Mouse (Mus musculus) forebrain, embryonic 15.5 days (tissue): ENCODE measurements around the gene Grm2. TPM values are rescaled to one million over a fixed set of nuclear protein-coding genes. Genes with fewer than 3 reads are reported as not detected.

Experiments
- ATAC-seq: fragments of 200-750 bp; cut with Nextera tagmentation; replicated peaks from 2 replicates; pipeline ENCODE4 v1.8.0; 2017; ENCODE audit warnings: mild to moderate bottlenecking, moderate TSS enrichment, moderate library complexity
- H3K27ac ChIP-seq: fragments of 300-500 bp; sonication (generic); replicated peaks from 2 replicates; pipeline ENCODE4 v1.5.1; 2015; ENCODE audit warnings: mild to moderate bottlenecking, inconsistent platforms
- H3K27me3 ChIP-seq: fragments of 300-500 bp; sonication (generic); 2 replicates; pipeline ENCODE4 v1.6.1; 2015; ENCODE audit warnings: inconsistent platforms
- H3K36me3 ChIP-seq: fragments of 300-500 bp; sonication (generic); 2 replicates; pipeline ENCODE4 v1.6.1; 2015; ENCODE audit warnings: mild to moderate bottlenecking, inconsistent platforms
- H3K4me1 ChIP-seq: fragments of 300-500 bp; sonication (generic); 2 replicates; pipeline ENCODE4 v1.6.1; 2015; ENCODE audit warnings: inconsistent platforms
- H3K4me2 ChIP-seq: fragments of 300-500 bp; sonication (generic); replicated peaks from 2 replicates; pipeline ENCODE4 v1.6.1; 2015; ENCODE audit warnings: mild to moderate bottlenecking, inconsistent platforms
- H3K4me3 ChIP-seq: fragments of 300-500 bp; sonication (generic); 2 replicates; pipeline ENCODE4 v1.5.1; 2015; ENCODE audit warnings: mild to moderate bottlenecking, inconsistent platforms
- H3K9ac ChIP-seq: fragments of 300-500 bp; sonication (generic); replicated peaks from 2 replicates; pipeline ENCODE4 v1.6.1; 2015; ENCODE audit warnings: mild to moderate bottlenecking, inconsistent platforms
- H3K9me3 ChIP-seq: fragments of 300-500 bp; sonication (generic); 2 replicates; pipeline ENCODE4 v1.6.1; 2016; ENCODE audit warnings: inconsistent platforms
- WGBS: fragments of 180-500 bp; shearing (Covaris S2); methylation state at CpG from one replicate; pipeline ENCODE4 v1.1.7; 2015; ENCODE audit warnings: mixed read lengths; 5-methylcytosine and 5-hydroxymethylcytosine counted together
- polyA plus RNA-seq: library from polyadenylated mRNA; unstranded; fragments of >200 nt; fragmentation: Nextera tagmentation; extraction: Ambion mirVana; gene quantifications from 2 replicates; pipeline ENCODE4 v1.2.1, GENCODE M21; 2015

The Grm2 gene
- 9.2 and 9.7 TPM in 2 replicates for polyA plus RNA-seq

DNA sequence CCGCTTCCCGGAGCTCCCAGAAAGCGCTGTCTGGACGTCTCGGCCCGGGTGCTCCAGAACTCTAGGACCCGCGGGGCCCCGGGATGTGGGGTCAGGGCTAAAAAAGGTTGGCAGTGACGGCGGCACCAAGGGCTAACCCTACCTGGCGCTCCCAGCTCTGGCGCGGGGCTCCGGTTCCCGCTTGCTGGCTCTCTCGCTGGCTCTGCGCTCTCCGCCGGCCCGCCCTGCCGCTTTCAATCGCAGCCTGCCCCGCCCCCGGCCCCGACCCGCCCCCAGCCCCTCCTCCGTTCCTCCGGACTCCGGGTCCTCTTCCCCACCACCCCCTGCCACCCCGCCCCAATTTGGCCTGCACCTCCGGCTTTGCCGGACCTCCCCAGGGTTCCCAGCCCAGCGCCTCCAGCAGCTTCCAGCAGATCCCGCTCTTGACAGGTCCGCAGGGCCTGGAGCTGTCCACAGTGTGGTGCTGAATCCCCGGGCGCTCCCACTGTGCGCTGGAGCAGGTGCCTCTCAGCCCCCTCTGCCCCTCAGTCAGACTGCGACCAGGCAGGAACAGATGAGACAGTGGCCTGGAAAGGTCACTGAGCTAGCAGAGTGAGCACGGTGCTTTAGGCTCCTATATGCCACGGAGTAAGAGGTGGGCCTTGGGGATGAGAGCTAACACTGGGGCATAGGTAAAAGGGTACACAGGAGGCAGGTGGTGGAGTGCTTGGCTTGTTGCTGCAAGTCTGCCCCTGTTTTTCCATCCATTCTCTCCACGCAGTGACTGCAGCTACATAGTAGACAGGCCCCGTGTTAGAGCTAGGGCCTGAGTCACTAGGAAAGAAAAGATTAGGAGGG, at the start of gene Grm2:
Grm2 (minus strand) TSS at position 199 of the 837 bp plus-strand sequence.
- Histone ChIP-seq H3K9ac (peak within 1 kb of the TSS; percentile 57), H3K36me3 (peaks cover 7% of the 10 kb centered on the region; the same call in 1 of the 2 replicates), H3K27me3 (peaks cover 10% of the 10 kb centered on the region), H3K27ac (no peak within 1 kb of the TSS), H3K4me2 (peak within 1 kb of the TSS; percentile 88), H3K9me3 (no peaks in the 10 kb centered on the region), H3K4me3 (peak within 1 kb of the TSS; percentile 53), H3K4me1 (peaks cover 23% of the 10 kb centered on the region)
- ATAC-seq, result peak; percentile 70
- under 1% methylated on average over 44 of the region's 44 CpGs for WGBS

DNA sequence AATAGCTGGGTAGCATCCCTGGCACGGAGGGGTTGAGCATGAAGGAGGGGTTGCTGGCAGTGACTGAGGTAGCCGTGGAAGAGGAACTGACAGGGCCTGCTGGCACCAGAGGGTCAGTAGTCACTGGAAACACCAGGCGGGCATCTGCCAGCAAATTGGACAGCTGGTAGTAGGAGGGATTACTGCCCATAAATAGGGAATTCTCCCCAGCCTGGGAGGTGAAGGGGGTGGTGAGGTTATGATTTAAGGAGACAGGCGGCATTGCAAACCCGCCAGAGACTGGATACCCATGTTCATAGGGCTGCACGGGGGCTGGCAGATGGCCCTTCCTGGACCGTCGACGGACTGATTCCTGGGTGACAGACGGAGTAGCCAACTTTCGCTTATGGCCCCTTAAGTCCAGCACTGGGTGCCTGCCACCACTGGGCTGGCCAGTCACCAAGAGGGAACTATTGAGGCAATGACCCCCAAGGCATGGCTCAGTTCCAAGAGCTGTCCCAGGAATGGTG, 37.1 kb upstream of the Grm2 start:
- Histone ChIP-seq H3K4me1 (no peaks in the 10 kb centered on the region), H3K9me3 (no peaks in the 10 kb centered on the region), H3K4me3 (no peak overlapping the region), H3K27me3 (no peaks in the 10 kb centered on the region), H3K4me2 (no peak overlapping the region), H3K9ac (no peak overlapping the region), H3K36me3 (peaks cover 37% of the 10 kb centered on the region), H3K27ac (no peak overlapping the region)
- WGBS, result 93% methylated on average over 11 of the region's 11 CpGs
- no peak for ATAC-seq

DNA sequence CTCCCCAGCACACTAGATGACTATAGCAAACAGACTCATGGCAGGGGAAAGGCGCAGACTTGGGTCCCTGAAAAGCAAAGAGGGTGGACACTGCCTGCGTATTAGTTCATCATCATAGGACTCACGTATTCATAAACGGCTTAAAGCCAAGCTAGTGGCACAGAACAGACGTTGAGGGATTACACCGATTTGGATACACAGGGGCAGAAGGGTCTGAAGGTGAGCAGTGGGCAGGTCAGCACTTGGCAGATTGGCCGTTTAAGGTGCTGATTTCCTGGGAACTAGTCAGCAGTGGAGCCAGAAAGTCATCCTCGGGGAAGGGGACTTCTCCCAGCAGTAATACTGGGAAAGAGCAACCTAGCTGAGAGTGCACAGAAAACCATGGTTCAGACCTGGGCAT, 33.0 kb upstream of the Grm2 start:
- no peak for ATAC-seq
- H3K4me3 ChIP-seq, result no peak overlapping the region
- WGBS, result 86% methylated on average over 8 of the region's 8 CpGs
- H3K4me2 ChIP-seq, result no peak overlapping the region
- no peak overlapping the region for H3K9ac ChIP-seq
- no peak overlapping the region for H3K27ac ChIP-seq
- no peaks in the 10 kb centered on the region for H3K9me3 ChIP-seq
- H3K27me3 ChIP-seq, result no peaks in the 10 kb centered on the region
- peaks cover 18% of the 10 kb centered on the region for H3K4me1 ChIP-seq
- H3K36me3 ChIP-seq, result peaks cover 13% of the 10 kb centered on the region

DNA sequence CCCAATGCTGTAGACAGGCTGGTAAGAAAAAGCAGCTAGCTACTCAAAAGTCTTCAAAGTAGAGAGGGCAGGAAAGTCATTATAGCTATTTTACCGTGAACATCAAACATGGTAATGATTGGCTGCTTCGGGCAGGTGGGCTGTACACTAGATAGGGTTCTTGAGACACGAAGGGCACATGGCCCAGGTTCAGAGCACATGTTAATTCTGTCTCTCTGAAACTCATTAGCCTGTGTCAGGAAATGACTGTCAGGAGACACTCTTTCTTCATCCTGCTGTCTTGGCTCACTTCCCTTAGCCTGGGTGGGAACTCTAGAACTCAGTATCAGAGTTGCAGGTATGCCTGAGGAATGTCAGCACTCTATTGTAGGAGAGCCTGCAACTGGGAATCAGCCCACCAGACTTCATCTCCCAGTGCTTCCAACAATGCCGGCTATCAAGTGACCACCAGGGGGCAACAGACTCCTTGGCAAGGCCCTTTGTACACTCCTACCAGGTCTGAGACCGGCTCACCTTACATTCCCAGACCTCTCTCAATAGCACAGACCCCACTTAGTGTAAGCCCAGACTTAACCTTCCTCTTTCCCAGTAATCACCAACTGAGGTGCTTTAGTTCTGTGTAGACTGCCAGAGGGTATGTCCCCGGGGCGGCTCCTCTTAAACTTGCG, 31.2 kb upstream of the Grm2 start:
- Histone ChIP-seq H3K9me3 (no peaks in the 10 kb centered on the region), H3K4me2 (no peak overlapping the region), H3K4me3 (no peak overlapping the region), H3K9ac (no peak overlapping the region), H3K27ac (no peak overlapping the region), H3K36me3 (0 out of 2 replicates have a peak, but pooled peaks cover 2% of the 10 kb centered on the region), H3K27me3 (no peaks in the 10 kb centered on the region), H3K4me1 (peaks cover 18% of the 10 kb centered on the region)
- 36% methylated on average over 8 of the region's 8 CpGs for WGBS
- ATAC-seq, result peak; percentile 23; the same call in 1 of the 2 replicates

DNA sequence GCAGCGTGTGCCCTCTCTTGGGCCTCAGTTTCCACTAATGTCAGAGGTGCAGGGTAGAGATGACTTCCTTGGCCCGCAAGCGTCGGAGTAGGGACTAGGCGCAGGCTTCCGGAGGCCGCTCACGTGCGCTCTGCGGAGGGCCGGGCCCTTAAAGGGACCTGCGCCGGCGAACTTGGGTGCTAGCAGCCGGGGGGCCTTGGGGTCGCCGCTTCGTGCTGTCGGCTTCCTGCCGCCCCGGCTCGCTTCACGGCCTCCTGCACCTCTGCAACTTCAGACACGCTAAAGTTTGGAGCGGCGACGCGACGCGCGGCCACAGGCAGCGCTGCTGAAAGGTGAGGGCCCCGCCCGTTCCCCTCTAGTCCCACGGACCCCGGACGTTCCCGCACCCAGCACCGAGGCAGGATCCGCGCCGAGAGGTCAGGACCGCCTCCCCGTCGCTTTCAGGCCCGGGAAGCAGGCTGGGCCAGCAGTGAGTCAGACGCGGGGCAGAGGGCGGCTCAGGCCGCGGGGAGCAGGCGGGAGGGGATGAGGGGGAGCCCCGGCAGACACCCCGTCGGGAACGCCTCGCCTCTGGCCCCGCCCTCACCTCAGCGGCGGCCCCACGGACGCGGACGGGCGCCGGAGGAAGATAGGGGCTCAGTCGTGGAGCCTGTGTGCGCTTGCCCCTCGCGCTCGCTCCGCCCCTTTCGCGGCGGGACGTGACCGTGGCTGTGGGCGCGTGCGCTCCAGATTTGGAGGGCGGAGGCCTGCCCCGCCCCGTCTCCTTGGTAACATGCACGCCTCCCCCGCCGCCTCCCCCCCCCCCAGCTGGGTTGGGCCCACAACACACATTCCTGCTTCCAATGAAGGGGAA, 29.6 kb upstream of the Grm2 start, which contains the start of gene Tex264:
Tex264 (minus strand) TSS at position 679 of the 853 bp plus-strand sequence.
- ATAC-seq, result peak; percentile 90
- Histone ChIP-seq H3K9ac (peak within 1 kb of the TSS; percentile 81), H3K4me2 (peak within 1 kb of the TSS; percentile 96), H3K4me3 (peak within 1 kb of the TSS; percentile 86), H3K27ac (peak within 1 kb of the TSS; percentile 58; the same call in 1 of the 2 replicates), H3K36me3 (peaks cover 10% of the 10 kb centered on the region; the same call in 1 of the 2 replicates), H3K4me1 (peaks cover 18% of the 10 kb centered on the region), H3K9me3 (no peaks in the 10 kb centered on the region), H3K27me3 (no peaks in the 10 kb centered on the region)
- under 1% methylated on average over 72 of the region's 86 CpGs for WGBS

DNA sequence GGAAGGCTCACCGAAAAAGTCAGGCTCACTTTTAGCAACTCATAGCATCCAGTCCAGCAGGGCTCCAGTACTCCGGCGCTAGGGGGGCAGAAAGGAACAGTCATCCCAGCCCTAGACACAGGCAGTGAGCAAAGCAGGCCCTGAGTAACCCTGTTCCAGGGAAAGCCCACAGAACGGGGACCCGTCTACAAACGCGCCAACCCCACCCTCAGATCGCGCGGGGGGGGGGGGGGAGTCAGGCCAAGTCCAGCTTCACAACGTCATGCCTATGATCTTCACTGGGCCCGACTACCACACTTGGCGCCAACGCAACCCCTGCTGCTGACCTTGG, 29.0 kb upstream of the Grm2 start:
- ATAC-seq, result peak; percentile 26; the same call in 1 of the 2 replicates
- WGBS, result 7% methylated on average over 13 of the region's 14 CpGs
- Histone ChIP-seq H3K4me2 (peak overlapping the region; percentile 96), H3K9ac (peak overlapping the region; percentile 81), H3K27ac (no peak overlapping the region), H3K27me3 (no peaks in the 10 kb centered on the region), H3K4me1 (peaks cover 18% of the 10 kb centered on the region), H3K4me3 (peak overlapping the region; percentile 86), H3K9me3 (no peaks in the 10 kb centered on the region), H3K36me3 (peaks cover 16% of the 10 kb centered on the region; the same call in 1 of the 2 replicates)

DNA sequence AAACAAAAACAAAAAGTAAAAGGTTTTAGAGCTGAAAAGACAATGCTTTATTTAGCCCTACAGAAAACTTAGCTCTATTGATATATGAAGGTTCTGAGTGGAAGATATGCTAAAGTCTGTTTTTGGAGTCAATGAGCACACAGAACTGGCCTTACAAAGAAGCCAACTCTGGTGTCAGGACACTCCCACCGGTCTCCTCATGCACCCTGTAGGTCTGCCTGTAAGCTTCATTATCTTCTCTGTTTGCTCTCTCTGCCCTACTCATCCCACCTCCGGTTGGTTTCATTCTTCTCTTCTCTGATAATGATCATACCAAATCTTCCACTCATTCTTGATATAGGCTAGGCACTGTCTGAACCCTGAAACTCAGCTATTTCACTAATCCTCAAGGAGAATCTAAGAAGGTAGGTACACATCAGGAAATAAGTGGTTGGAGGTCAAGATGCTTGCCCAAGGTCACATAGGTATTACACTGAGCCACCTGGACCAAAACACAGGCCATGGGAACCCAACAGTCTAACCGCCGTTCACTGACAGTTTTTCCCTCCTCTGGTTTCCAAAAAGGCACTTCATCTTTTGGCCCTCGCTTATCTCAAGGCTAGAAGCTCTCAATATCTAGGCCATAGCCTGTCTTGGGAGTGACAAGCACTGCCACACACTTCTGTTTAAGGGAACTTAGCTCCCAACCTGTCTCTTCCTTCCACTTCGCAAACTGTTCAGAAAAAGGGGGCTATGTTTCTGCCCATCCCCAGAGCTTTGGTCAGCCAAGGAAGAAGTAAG, 28.4 kb upstream of the Grm2 start:
- H3K4me1 ChIP-seq, result peaks cover 18% of the 10 kb centered on the region
- peak overlapping the region; percentile 86 for H3K4me3 ChIP-seq
- WGBS, result 86% methylated on average over 6 of the region's 6 CpGs
- H3K9ac ChIP-seq, result peak overlapping the region; percentile 81; the same call in 1 of the 2 replicates
- no peak overlapping the region for H3K27ac ChIP-seq
- H3K9me3 ChIP-seq, result no peaks in the 10 kb centered on the region
- peaks cover 22% of the 10 kb centered on the region; the same call in 1 of the 2 replicates for H3K36me3 ChIP-seq
- H3K27me3 ChIP-seq, result no peaks in the 10 kb centered on the region
- no peak for ATAC-seq
- H3K4me2 ChIP-seq, result peak overlapping the region; percentile 96

DNA sequence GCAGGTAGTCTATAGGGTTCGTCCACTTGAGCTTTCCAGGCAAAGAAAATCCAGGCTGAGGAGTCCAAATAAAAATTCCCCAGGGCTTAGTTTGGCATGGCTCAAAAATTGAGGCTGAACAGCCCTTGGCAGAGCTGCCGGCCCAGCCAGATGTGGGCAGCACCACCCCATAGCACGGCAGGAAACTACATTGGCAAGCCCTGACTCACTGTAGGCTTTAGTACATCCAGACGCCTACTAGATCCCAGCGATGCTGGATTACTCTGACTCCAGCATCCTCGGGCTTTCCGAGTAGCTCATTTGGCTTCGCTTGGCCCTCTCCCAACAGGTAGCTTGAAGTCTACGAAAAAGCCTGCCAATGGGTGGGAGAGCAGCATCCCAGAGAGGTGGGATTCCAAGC, 25.1 kb upstream of the Grm2 start:
- no peak for ATAC-seq
- peaks cover 13% of the 10 kb centered on the region for H3K4me1 ChIP-seq
- no peak overlapping the region for H3K4me2 ChIP-seq
- WGBS, result 90% methylated on average over 9 of the region's 9 CpGs
- H3K36me3 ChIP-seq, result peaks cover 22% of the 10 kb centered on the region; the same call in 1 of the 2 replicates
- H3K27ac ChIP-seq, result no peak overlapping the region
- H3K9me3 ChIP-seq, result no peaks in the 10 kb centered on the region
- H3K4me3 ChIP-seq, result no peak overlapping the region
- H3K27me3 ChIP-seq, result no peaks in the 10 kb centered on the region
- H3K9ac ChIP-seq, result no peak overlapping the region

DNA sequence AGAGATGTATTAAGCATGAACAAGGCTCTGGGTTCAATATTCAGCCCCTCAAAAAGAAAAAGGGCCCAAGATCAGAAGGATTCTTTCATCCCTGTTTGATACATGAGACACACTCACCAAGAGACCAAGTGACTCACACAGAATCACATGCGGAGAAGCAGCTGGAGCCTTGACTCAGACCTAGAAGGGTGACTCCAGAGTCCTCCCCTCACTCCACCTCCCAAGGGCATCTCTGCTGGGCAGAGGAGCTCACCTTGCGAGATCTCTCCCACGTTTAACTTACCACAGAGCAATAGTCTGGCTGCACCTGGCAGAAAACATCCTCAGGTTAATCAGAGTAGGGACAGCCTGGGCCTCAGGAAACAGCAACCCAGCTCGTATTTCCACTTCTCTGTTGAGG, 22.4 kb upstream of the Grm2 start:
- H3K27me3 ChIP-seq, result no peaks in the 10 kb centered on the region
- no peak overlapping the region for H3K27ac ChIP-seq
- H3K36me3 ChIP-seq, result peaks cover 25% of the 10 kb centered on the region; the same call in 1 of the 2 replicates
- H3K9ac ChIP-seq, result no peak overlapping the region
- H3K4me3 ChIP-seq, result no peak overlapping the region
- no peaks in the 10 kb centered on the region for H3K4me1 ChIP-seq
- no peak overlapping the region for H3K4me2 ChIP-seq
- WGBS, result 83% methylated on average over 4 of the region's 4 CpGs
- no peaks in the 10 kb centered on the region for H3K9me3 ChIP-seq
- ATAC-seq, result no peak

DNA sequence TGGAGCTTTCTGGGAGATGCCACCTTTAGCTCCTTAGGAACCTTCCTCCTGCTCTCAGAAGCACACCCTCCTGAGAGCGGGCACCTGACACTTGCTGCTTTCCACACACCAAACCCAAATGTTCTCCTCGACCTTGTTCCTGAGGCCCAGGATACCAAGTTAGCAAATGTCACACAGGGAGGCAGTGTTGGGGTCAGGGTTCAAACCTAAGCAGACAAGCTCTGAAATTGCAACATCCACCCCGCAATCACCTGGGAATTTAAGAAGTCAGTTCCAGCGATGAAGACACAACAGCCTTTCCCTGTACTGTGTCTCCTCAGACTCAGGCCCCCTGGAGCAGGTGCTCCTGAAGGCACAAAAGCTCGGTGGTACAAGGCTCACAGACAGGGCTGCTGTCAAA, 21.8 kb upstream of the Grm2 start:
- 90% methylated on average over 5 of the region's 5 CpGs for WGBS
- Histone ChIP-seq H3K36me3 (peaks cover 25% of the 10 kb centered on the region; the same call in 1 of the 2 replicates), H3K9ac (no peak overlapping the region), H3K27me3 (no peaks in the 10 kb centered on the region), H3K4me1 (no peaks in the 10 kb centered on the region), H3K27ac (no peak overlapping the region), H3K9me3 (no peaks in the 10 kb centered on the region), H3K4me2 (no peak overlapping the region), H3K4me3 (no peak overlapping the region)
- no peak for ATAC-seq

DNA sequence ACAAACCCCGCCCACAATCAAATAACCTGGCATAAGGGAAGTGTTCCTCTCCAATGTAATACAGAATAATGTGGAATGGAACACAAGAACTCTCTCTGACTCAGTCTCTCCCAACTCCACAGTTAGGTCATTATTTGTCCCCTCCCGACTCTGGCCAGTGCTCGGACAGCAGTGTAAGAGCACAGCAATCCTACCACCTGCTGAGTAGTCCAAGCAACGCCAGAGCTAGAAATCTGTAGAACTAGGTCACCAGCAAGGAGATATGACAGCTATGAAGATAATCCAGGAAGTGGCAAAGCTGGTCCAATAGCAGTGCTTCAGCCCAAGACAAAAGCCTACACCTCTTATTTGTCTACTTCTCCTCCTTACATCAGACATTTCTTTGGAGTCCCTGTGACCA, 20.7 kb upstream of the Grm2 start:
- H3K9ac ChIP-seq, result no peak overlapping the region
- H3K27me3 ChIP-seq, result no peaks in the 10 kb centered on the region
- ATAC-seq, result no peak
- no peak overlapping the region for H3K4me3 ChIP-seq
- WGBS, result 75% methylated on average over 4 of the region's 4 CpGs
- H3K9me3 ChIP-seq, result no peaks in the 10 kb centered on the region
- no peaks in the 10 kb centered on the region for H3K4me1 ChIP-seq
- H3K4me2 ChIP-seq, result no peak overlapping the region
- no peak overlapping the region for H3K27ac ChIP-seq
- peaks cover 25% of the 10 kb centered on the region; the same call in 1 of the 2 replicates for H3K36me3 ChIP-seq
